Mouse (Mus musculus) limb, embryonic 11.5 days (tissue): Measurements from ENCODE around the gene Ackr4. TPM values are rescaled to one million over a fixed set of nuclear protein-coding genes. Genes with fewer than 3 reads are reported as not detected.

Experiments
- ATAC-seq: fragments of 200-750 bp; cut with Nextera tagmentation; 2 replicates; pipeline ENCODE4 v1.8.0; 2017; ENCODE audit warnings: low read depth; ENCODE audit not compliant: insufficient number of reproducible peaks, low FRiP score, low TSS enrichment
- DNase-seq: peaks from one replicate; pipeline ENCODE4 v3.0.0-alpha.2; 2015; ENCODE audit warnings: low spot score
- H3K27ac ChIP-seq: fragments of 300-500 bp; sonication (generic); replicated peaks from 2 replicates; pipeline ENCODE4 v1.5.1; 2014; ENCODE audit warnings: low read depth, mild to moderate bottlenecking, low read length
- H3K27me3 ChIP-seq: fragments of 300-500 bp; sonication (generic); 2 replicates; pipeline ENCODE4 v1.6.1; 2014; ENCODE audit warnings: mild to moderate bottlenecking, low read length, mixed read lengths; ENCODE audit not compliant: control insufficient read depth, insufficient read depth
- H3K36me3 ChIP-seq: fragments of 300-500 bp; sonication (generic); 2 replicates; pipeline ENCODE4 v1.6.1; 2014; ENCODE audit warnings: mild to moderate bottlenecking, low read length, moderate library complexity, mixed read lengths; ENCODE audit not compliant: control insufficient read depth, insufficient read depth
- H3K4me1 ChIP-seq: fragments of 300-500 bp; sonication (generic); 2 replicates; pipeline ENCODE4 v1.6.1; 2014; ENCODE audit warnings: low read length, mixed read lengths; ENCODE audit not compliant: control insufficient read depth, insufficient read depth
- H3K4me2 ChIP-seq: fragments of 300-500 bp; sonication (generic); 2 replicates; pipeline ENCODE4 v1.6.1; 2014; ENCODE audit warnings: low read depth, mild to moderate bottlenecking, moderate library complexity; ENCODE audit not compliant: severe bottlenecking
- H3K4me3 ChIP-seq: fragments of 300-500 bp; sonication (generic); 2 replicates; pipeline ENCODE4 v1.5.1; 2014; ENCODE audit warnings: low read depth, low read length
- H3K9ac ChIP-seq: fragments of 300-500 bp; sonication (generic); 2 replicates; pipeline ENCODE4 v1.6.1; 2014; ENCODE audit warnings: mild to moderate bottlenecking, low read length
- H3K9me3 ChIP-seq: fragments of 300-500 bp; sonication (generic); 2 replicates; pipeline ENCODE4 v1.6.1; 2016; ENCODE audit warnings: low read length; ENCODE audit not compliant: control insufficient read depth
- WGBS: fragments of 180-500 bp; shearing (Covaris S2); extraction: QIAGEN DNeasy Blood & Tissue Kit; methylation state at CpG from one replicate; pipeline ENCODE4 v1.1.7; 2014; 5-methylcytosine and 5-hydroxymethylcytosine counted together
- polyA plus RNA-seq: library from polyadenylated mRNA; unstranded; fragments of >200 nt; fragmentation: Nextera tagmentation; extraction: Ambion mirVana; gene quantifications from 2 replicates; pipeline ENCODE4 v1.2.1, GENCODE M21; 2014

Ackr4 gene
- polyA plus RNA-seq, 1 experiment from 2014 or later: 0.67 TPM

- Histone ChIP-seq H3K27ac (no peak overlapping the region), H3K9me3 (no peaks in the 10 kb centered on the region), H3K36me3 (peaks cover 23% of the 10 kb centered on the region), H3K27me3 (no peaks in the 10 kb centered on the region), H3K4me2 (no peak overlapping the region), H3K4me3 (no peak overlapping the region), H3K4me1 (no peaks in the 10 kb centered on the region), H3K9ac (no peak overlapping the region)
- no peak for DNase-seq
- 92% methylated on average over 6 of the region's 6 CpGs for WGBS
- ATAC-seq: no peak
Observed at GRCm38 (mm10) chr9:104051028-104051427, 75.7 kb downstream of the Ackr4 start.

- Histone ChIP-seq H3K27me3 (no peaks in the 10 kb centered on the region), H3K4me1 (no peaks in the 10 kb centered on the region), H3K4me3 (no peak overlapping the region), H3K9ac (no peak overlapping the region), H3K4me2 (no peak overlapping the region), H3K27ac (no peak overlapping the region), H3K9me3 (no peaks in the 10 kb centered on the region), H3K36me3 (peaks cover 7% of the 10 kb centered on the region; the same call in 1 of the 2 replicates)
- no peak for ATAC-seq
- DNase-seq: no peak
- WGBS: 87% methylated on average over 4 of the region's 4 CpGs
Observed at GRCm38 (mm10) chr9:104043676-104044075, 83.1 kb downstream of the Ackr4 start.

GRCm38 (mm10) chr9:104040362-104040761, 86.4 kb downstream of the Ackr4 start, which contains the start of gene Gm28305:
Gm28305 (plus strand) TSS chr9:104040662.
- Histone ChIP-seq H3K36me3 (no peaks in the 10 kb centered on the region), H3K9ac (no peak within 1 kb of the TSS), H3K4me2 (no peak within 1 kb of the TSS), H3K4me1 (no peaks in the 10 kb centered on the region), H3K27ac (no peak within 1 kb of the TSS), H3K27me3 (no peaks in the 10 kb centered on the region), H3K9me3 (no peaks in the 10 kb centered on the region), H3K4me3 (no peak within 1 kb of the TSS)
- ATAC-seq (no peak), DNase-seq (no peak)
- WGBS: 62% methylated on average over 2 of the region's 2 CpGs

DNA sequence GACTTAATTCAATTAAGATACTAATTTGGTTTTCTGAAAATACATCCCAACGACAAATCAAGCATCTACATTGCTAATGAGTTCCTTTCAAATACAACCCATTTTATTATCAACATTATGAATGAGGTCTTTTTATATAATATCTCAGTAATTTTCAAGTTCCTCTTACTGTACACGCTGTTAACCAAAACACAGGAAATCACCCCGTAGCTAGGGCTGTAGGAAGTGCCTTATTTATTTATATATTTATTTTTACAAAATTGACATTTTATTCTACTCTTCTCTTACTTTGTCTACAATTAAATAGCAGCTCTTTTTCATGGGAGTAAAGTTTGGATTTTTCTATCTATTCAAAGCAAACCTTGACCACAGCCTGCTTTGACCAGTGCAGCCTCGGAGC, 87.0 kb downstream of the Ackr4 start:
- WGBS: 90% methylated on average over 4 of the region's 4 CpGs
- Histone ChIP-seq H3K4me2 (no peak overlapping the region), H3K4me1 (no peaks in the 10 kb centered on the region), H3K27me3 (no peaks in the 10 kb centered on the region), H3K36me3 (no peaks in the 10 kb centered on the region), H3K9me3 (no peaks in the 10 kb centered on the region), H3K27ac (no peak overlapping the region), H3K9ac (no peak overlapping the region), H3K4me3 (no peak overlapping the region)
- DNase-seq: no peak
- ATAC-seq: no peak

DNA sequence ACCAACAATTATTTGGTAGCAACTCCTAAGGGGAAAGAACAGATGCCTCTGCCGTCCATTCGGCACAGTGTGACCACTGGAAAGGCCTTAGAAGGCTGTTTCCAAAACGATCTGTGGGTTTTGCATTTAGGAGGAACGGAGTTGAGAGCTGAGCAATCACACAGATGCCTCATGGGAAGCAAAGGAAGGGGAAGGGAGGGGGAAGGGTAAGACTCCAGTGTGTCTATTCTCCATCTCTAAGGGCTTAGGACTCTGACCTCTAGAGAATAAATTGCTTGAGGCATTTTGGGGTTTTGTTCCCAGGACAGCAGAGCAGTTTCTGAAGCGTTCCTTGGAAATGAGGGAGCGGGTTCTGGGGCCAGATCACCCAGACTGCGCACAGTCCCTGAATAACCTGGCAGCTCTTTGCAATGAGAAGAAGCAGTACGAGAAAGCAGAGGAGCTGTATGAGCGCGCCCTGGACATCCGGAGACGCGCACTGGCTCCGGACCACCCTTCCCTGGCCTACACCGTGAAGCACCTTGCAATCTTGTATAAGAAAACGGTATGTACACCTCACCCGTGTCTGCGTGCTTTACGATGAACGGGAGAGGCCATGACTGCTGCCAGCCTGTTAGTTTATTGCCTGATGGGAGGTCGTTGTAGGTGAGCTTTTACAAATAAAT, 87.6 kb downstream of the Ackr4 start:
- Histone ChIP-seq H3K9me3 (no peaks in the 10 kb centered on the region), H3K36me3 (no peaks in the 10 kb centered on the region), H3K27ac (no peak overlapping the region), H3K4me3 (no peak overlapping the region), H3K27me3 (no peaks in the 10 kb centered on the region), H3K9ac (no peak overlapping the region), H3K4me1 (no peaks in the 10 kb centered on the region), H3K4me2 (no peak overlapping the region)
- 88% methylated on average over 21 of the region's 21 CpGs for WGBS
- ATAC-seq (no peak), DNase-seq (no peak)

GRCm38 (mm10) chr9:104038266-104038665, 88.5 kb downstream of the Ackr4 start:
- no peak overlapping the region for H3K4me2 ChIP-seq
- DNase-seq: no peak
- WGBS: 86% methylated on average over 13 of the region's 13 CpGs
- no peak for ATAC-seq
- no peak overlapping the region for H3K4me3 ChIP-seq
- H3K4me1 ChIP-seq: no peaks in the 10 kb centered on the region
- H3K27me3 ChIP-seq: no peaks in the 10 kb centered on the region
- H3K27ac ChIP-seq: no peak overlapping the region
- H3K9ac ChIP-seq: no peak overlapping the region
- no peaks in the 10 kb centered on the region for H3K36me3 ChIP-seq
- no peaks in the 10 kb centered on the region for H3K9me3 ChIP-seq

- H3K27me3 ChIP-seq: no peaks in the 10 kb centered on the region
- no peak overlapping the region for H3K4me3 ChIP-seq
- H3K36me3 ChIP-seq: no peaks in the 10 kb centered on the region
- no peaks in the 10 kb centered on the region for H3K9me3 ChIP-seq
- no peak overlapping the region for H3K9ac ChIP-seq
- H3K4me1 ChIP-seq: no peaks in the 10 kb centered on the region
- peak; percentile 87 for DNase-seq
- no peak overlapping the region for H3K4me2 ChIP-seq
- peak; percentile 62; the same call in 1 of the 2 replicates for ATAC-seq
- H3K27ac ChIP-seq: no peak overlapping the region
- WGBS: 48% methylated on average over 24 of the region's 24 CpGs
Observed at GRCm38 (mm10) chr9:104035261-104036015, 91.3 kb downstream of the Ackr4 start.

- 73% methylated on average over 6 of the region's 6 CpGs for WGBS
- DNase-seq (no peak), ATAC-seq (no peak)
- Histone ChIP-seq H3K9me3 (no peaks in the 10 kb centered on the region), H3K36me3 (no peaks in the 10 kb centered on the region), H3K9ac (no peak overlapping the region), H3K4me1 (no peaks in the 10 kb centered on the region), H3K4me2 (no peak overlapping the region), H3K27me3 (no peaks in the 10 kb centered on the region), H3K27ac (no peak overlapping the region), H3K4me3 (no peak overlapping the region)
Observed at GRCm38 (mm10) chr9:104034718-104035117, 92.0 kb downstream of the Ackr4 start.
